Mouse (Mus musculus) stomach, embryonic 15.5 days (tissue): ENCODE measurements around the gene Defb29. TPM values are rescaled to one million over a fixed set of nuclear protein-coding genes. Genes with fewer than 3 reads are reported as not detected.

Experiments
- ATAC-seq: fragments of 200-750 bp; cut with Nextera tagmentation; 2 replicates; pipeline ENCODE4 v1.8.0; 2017; ENCODE audit warnings: low read depth, moderate number of reproducible peaks, moderate TSS enrichment; ENCODE audit not compliant: insufficient read depth, low FRiP score
- H3K27ac ChIP-seq: fragments of 300-500 bp; sonication (generic); 2 replicates; pipeline ENCODE4 v1.5.1; 2015; ENCODE audit warnings: mild to moderate bottlenecking, inconsistent platforms
- H3K27me3 ChIP-seq: fragments of 300-500 bp; sonication (generic); replicated peaks from 2 replicates; pipeline ENCODE4 v1.6.1; 2015; ENCODE audit warnings: inconsistent platforms
- H3K36me3 ChIP-seq: fragments of 300-500 bp; sonication (generic); 2 replicates; pipeline ENCODE4 v1.6.1; 2015; ENCODE audit warnings: inconsistent platforms
- H3K4me1 ChIP-seq: fragments of 300-500 bp; sonication (generic); 2 replicates; pipeline ENCODE4 v1.6.1; 2015; ENCODE audit warnings: inconsistent platforms
- H3K4me2 ChIP-seq: fragments of 300-500 bp; sonication (generic); 2 replicates; pipeline ENCODE4 v1.6.1; 2015; ENCODE audit warnings: mild to moderate bottlenecking, inconsistent platforms
- H3K4me3 ChIP-seq: fragments of 300-500 bp; sonication (generic); replicated peaks from 2 replicates; pipeline ENCODE4 v1.5.1; 2015; ENCODE audit warnings: inconsistent platforms
- H3K9ac ChIP-seq: fragments of 300-500 bp; sonication (generic); 2 replicates; pipeline ENCODE4 v1.6.1; 2015; ENCODE audit warnings: inconsistent platforms
- H3K9me3 ChIP-seq: fragments of 300-500 bp; sonication (generic); 2 replicates; pipeline ENCODE4 v1.6.1; 2016; ENCODE audit warnings: inconsistent platforms
- WGBS: fragments of 180-500 bp; shearing (Covaris S2); methylation state at CpG from one replicate; pipeline ENCODE4 v1.1.7; 2015; 5-methylcytosine and 5-hydroxymethylcytosine counted together
- polyA plus RNA-seq: library from polyadenylated mRNA; unstranded; fragments of >200 nt; fragmentation: Nextera tagmentation; extraction: Ambion mirVana; gene quantifications from 2 replicates; pipeline ENCODE4 v1.2.1, GENCODE M21; 2015

Defb29 gene
- not detected in 2 replicates for polyA plus RNA-seq

GRCm38 (mm10) chr2:152539944-152540710, at the start of gene Defb29:
Defb29 (minus strand) TSS chr2:152540098.
- no peaks in the 10 kb centered on the region for H3K4me1 ChIP-seq
- no peaks in the 10 kb centered on the region for H3K36me3 ChIP-seq
- no peaks in the 10 kb centered on the region for H3K9me3 ChIP-seq
- no peak within 1 kb of the TSS for H3K9ac ChIP-seq
- no peaks in the 10 kb centered on the region for H3K27me3 ChIP-seq
- no peak within 1 kb of the TSS for H3K27ac ChIP-seq
- H3K4me3 ChIP-seq: no peak within 1 kb of the TSS
- 51% methylated on average over 13 of the region's 13 CpGs for WGBS
- H3K4me2 ChIP-seq: no peak within 1 kb of the TSS
- no peak for ATAC-seq

DNA sequence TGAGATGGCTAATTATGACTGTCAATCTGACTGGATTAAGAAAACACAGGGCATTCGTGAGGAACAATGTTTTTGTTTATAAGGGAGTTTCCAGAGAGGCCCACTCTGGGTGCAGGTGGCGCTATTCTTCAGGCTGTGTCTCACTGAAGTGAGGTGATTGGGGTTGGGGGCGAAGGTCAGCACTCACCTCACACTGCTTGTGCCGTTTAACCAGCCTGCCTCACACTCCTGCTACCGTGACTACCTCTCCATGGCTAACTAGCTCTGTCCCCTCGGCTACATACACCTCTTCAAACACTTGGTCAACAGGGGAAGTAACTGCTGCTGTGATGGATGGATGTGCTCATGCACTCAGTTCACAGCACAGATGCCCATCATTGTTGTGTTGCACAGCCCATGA, 49.1 kb upstream of the Defb29 start:
- H3K4me3 ChIP-seq: no peak overlapping the region
- no peak overlapping the region for H3K27ac ChIP-seq
- no peaks in the 10 kb centered on the region for H3K4me1 ChIP-seq
- ATAC-seq: no peak
- 35% methylated on average over 6 of the region's 6 CpGs for WGBS
- no peaks in the 10 kb centered on the region for H3K36me3 ChIP-seq
- H3K27me3 ChIP-seq: no peaks in the 10 kb centered on the region
- no peak overlapping the region for H3K4me2 ChIP-seq
- no peaks in the 10 kb centered on the region for H3K9me3 ChIP-seq
- H3K9ac ChIP-seq: no peak overlapping the region

DNA sequence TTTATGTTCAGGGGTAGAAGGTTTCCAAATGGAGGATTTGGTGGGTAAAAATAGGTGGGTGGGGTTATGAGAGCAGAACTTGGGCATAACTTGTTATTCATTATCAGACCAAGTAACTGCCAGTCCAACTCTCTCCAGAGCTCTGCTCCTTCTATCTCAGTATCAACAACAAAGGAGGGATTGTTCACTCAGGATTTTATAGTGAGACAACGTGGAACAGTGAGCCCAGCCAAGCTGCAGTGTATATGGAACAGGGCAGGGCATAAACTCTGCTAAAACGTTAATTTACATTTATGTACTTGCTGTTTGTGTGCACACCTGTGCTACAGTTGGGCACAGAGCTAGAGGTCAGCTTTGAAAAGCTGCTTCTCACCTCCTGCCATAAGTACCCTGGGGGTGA, 48.6 kb upstream of the Defb29 start:
- H3K27ac ChIP-seq: no peak overlapping the region
- no peak for ATAC-seq
- 27% methylated on average over 2 of the region's 2 CpGs for WGBS

GRCm38 (mm10) chr2:152586926-152587560, 47.1 kb upstream of the Defb29 start:
- Histone ChIP-seq H3K9ac (no peak overlapping the region), H3K27ac (no peak overlapping the region), H3K27me3 (no peaks in the 10 kb centered on the region), H3K36me3 (no peaks in the 10 kb centered on the region), H3K4me1 (no peaks in the 10 kb centered on the region), H3K4me2 (no peak overlapping the region), H3K4me3 (no peak overlapping the region), H3K9me3 (no peaks in the 10 kb centered on the region)
- ATAC-seq: no peak
- 72% methylated on average over 4 of the region's 4 CpGs for WGBS

More for the DNA sequence above, 48.6 kb upstream of the Defb29 start:
- H3K4me3 ChIP-seq: no peak overlapping the region
- no peaks in the 10 kb centered on the region for H3K9me3 ChIP-seq
- no peaks in the 10 kb centered on the region for H3K27me3 ChIP-seq
- H3K9ac ChIP-seq: no peak overlapping the region
- H3K36me3 ChIP-seq: no peaks in the 10 kb centered on the region
- no peaks in the 10 kb centered on the region for H3K4me1 ChIP-seq
- H3K4me2 ChIP-seq: no peak overlapping the region

- ATAC-seq: no peak
- no peak overlapping the region for H3K4me2 ChIP-seq
- no peaks in the 10 kb centered on the region for H3K9me3 ChIP-seq
- H3K27me3 ChIP-seq: no peaks in the 10 kb centered on the region
- H3K4me1 ChIP-seq: no peaks in the 10 kb centered on the region
- H3K36me3 ChIP-seq: no peaks in the 10 kb centered on the region
- H3K27ac ChIP-seq: no peak overlapping the region
- no peak overlapping the region for H3K9ac ChIP-seq
- 76% methylated on average over 11 of the region's 11 CpGs for WGBS
- no peak overlapping the region for H3K4me3 ChIP-seq
Observed at GRCm38 (mm10) chr2:152580612-152581011, 40.7 kb upstream of the Defb29 start.

DNA sequence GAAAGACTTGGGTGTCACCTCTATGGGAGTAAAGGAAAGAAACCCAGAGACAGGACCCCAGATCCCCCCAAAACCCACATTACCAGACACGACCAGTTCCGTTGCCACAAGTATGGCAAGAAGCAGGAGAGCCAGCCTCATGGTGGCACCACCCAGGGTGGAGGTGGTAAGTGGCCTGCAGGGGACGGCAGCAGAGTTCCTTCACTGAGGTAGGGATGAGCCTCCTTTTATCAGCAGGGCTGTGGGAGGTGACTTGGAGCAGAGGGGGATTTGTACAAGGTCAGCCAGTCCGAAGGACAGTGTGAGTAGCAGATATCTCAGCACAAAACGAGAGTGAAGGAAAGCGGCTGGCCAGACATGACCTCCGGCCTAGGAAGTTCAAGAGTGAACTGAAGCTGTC, 40.2 kb upstream of the Defb29 start, which contains the start of gene Defb19:
TSS of gene Defb19 (minus strand) at position 206 of the 400 bp plus-strand sequence.
- no peaks in the 10 kb centered on the region for H3K36me3 ChIP-seq
- no peak within 1 kb of the TSS for H3K9ac ChIP-seq
- 56% methylated on average over 7 of the region's 7 CpGs for WGBS
- no peak within 1 kb of the TSS for H3K27ac ChIP-seq
- no peaks in the 10 kb centered on the region for H3K9me3 ChIP-seq
- no peaks in the 10 kb centered on the region for H3K27me3 ChIP-seq
- H3K4me2 ChIP-seq: no peak within 1 kb of the TSS
- no peaks in the 10 kb centered on the region for H3K4me1 ChIP-seq
- H3K4me3 ChIP-seq: no peak within 1 kb of the TSS
- ATAC-seq: no peak

DNA sequence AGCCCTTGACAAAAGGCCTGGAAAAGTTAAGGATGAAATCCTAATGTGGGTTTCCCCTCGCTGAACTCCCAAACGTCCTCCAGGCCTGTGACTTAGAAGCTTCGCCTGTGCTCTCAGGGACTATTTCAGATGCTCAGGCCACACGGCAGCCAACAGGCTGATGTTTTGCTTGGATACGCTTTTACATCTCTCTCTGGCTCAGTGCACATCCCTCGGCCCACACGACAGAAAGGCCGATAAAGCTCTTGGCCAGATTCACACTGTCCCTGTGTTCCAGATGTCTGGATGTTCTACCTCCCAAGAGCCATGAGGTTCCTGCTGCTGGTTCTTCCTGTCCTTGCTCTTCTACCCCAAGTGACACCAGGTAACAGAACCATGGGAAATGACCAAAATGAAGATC, 33.6 kb upstream of the Defb29 start:
- WGBS: 85% methylated on average over 8 of the region's 8 CpGs
- Histone ChIP-seq H3K9ac (no peak overlapping the region), H3K4me1 (no peaks in the 10 kb centered on the region), H3K36me3 (no peaks in the 10 kb centered on the region), H3K4me2 (no peak overlapping the region), H3K27me3 (no peaks in the 10 kb centered on the region), H3K9me3 (no peaks in the 10 kb centered on the region), H3K4me3 (no peak overlapping the region), H3K27ac (no peak overlapping the region)
- ATAC-seq: no peak

GRCm38 (mm10) chr2:152572114-152572794, 32.4 kb upstream of the Defb29 start, which contains the start of gene Defb21:
Defb21 (plus strand) TSS chr2:152572744.
- Histone ChIP-seq H3K4me1 (no peaks in the 10 kb centered on the region), H3K4me3 (no peak within 1 kb of the TSS), H3K9ac (no peak within 1 kb of the TSS), H3K9me3 (no peaks in the 10 kb centered on the region), H3K27ac (no peak within 1 kb of the TSS), H3K4me2 (no peak within 1 kb of the TSS), H3K27me3 (no peaks in the 10 kb centered on the region), H3K36me3 (no peaks in the 10 kb centered on the region)
- no peak for ATAC-seq
- WGBS: 62% methylated on average over 11 of the region's 11 CpGs

DNA sequence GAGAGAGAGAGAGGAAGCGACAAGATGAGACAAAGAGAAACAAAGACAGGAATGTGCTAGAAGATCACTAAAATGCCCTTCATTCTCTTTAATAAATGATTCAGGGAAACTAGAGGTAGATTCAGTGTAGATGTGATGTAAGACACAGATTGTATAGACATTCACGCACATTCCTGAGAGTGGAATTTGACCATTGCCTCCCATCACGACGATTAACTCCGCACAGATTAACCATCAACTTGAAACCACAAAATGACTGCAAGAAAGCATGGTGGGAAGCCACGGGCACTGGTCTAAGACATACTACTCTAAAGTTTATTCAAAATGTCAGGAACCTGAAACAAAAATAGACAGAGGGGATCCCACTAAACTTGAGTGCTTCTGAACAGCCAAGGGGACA, 30.4 kb upstream of the Defb29 start:
- no peak overlapping the region for H3K9ac ChIP-seq
- no peaks in the 10 kb centered on the region for H3K27me3 ChIP-seq
- no peak overlapping the region for H3K27ac ChIP-seq
- H3K36me3 ChIP-seq: no peaks in the 10 kb centered on the region
- WGBS: 47% methylated on average over 6 of the region's 6 CpGs
- H3K4me2 ChIP-seq: no peak overlapping the region
- H3K4me3 ChIP-seq: no peak overlapping the region
- no peaks in the 10 kb centered on the region for H3K4me1 ChIP-seq
- H3K9me3 ChIP-seq: no peaks in the 10 kb centered on the region
- ATAC-seq: no peak

DNA sequence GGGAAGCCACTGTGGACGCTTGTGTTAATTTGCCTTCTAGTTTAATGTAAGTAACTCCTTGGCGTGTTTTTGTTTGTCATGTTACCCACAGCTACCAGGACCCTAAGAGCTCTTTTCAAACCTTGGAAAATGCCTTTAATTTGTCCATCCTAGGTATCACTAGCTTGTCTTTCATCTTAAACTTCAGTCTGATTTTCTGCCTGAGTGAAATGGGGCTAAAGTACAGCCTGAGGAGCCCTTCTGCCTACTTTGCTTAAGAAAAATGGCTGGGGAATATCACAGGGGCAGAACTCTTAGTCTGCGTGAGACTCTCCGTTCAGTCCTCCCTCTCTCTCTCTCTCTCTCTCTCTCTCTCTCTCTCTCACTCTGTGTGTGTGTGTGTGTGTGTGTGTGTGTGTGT, 30.0 kb upstream of the Defb29 start:
- Histone ChIP-seq H3K9me3 (no peaks in the 10 kb centered on the region), H3K4me3 (no peak overlapping the region), H3K4me2 (no peak overlapping the region), H3K4me1 (no peaks in the 10 kb centered on the region), H3K27me3 (no peaks in the 10 kb centered on the region), H3K9ac (no peak overlapping the region), H3K36me3 (no peaks in the 10 kb centered on the region), H3K27ac (no peak overlapping the region)
- 65% methylated on average over 4 of the region's 4 CpGs for WGBS
- no peak for ATAC-seq

- H3K4me2 ChIP-seq: no peak within 1 kb of the TSS
- no peaks in the 10 kb centered on the region for H3K27me3 ChIP-seq
- no peaks in the 10 kb centered on the region for H3K36me3 ChIP-seq
- 88% methylated on average over 5 of the region's 5 CpGs for WGBS
- H3K9ac ChIP-seq: no peak within 1 kb of the TSS
- ATAC-seq: no peak
- no peak within 1 kb of the TSS for H3K4me3 ChIP-seq
- H3K27ac ChIP-seq: no peak within 1 kb of the TSS
- no peaks in the 10 kb centered on the region for H3K9me3 ChIP-seq
- H3K4me1 ChIP-seq: no peaks in the 10 kb centered on the region
Observed at GRCm38 (mm10) chr2:152569038-152569437, 29.1 kb upstream of the Defb29 start, which contains the start of gene Gm17416. Gm17416 (plus strand) TSS chr2:152569338.

DNA sequence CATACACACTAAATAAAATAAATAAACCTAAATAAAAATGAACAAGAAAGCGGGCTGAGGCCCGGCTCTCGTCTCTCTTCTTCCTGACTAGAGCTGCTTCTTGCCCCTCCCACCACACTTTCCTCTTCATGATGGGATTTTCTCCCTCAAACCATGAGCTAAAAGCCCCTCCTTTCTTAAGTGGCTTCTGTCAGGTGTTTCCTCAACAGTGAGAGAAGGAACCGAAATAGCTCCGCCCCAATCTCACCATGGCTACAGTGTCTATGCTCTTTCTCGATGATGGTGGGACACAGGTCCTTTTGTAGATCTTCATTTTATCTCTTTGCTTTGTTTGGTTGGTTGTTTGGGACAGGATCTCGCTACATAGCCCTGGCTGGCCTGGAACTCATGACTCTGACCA, 16.8 kb upstream of the Defb29 start:
- Histone ChIP-seq H3K9me3 (no peaks in the 10 kb centered on the region), H3K4me1 (no peaks in the 10 kb centered on the region), H3K27ac (no peak overlapping the region), H3K4me3 (no peak overlapping the region), H3K4me2 (no peak overlapping the region), H3K9ac (no peak overlapping the region), H3K27me3 (no peaks in the 10 kb centered on the region), H3K36me3 (no peaks in the 10 kb centered on the region)
- WGBS: 83% methylated on average over 7 of the region's 7 CpGs
- no peak for ATAC-seq
